Mouse (Mus musculus): Measurements from ENCODE around the gene Fam89a. TPM values are rescaled to one million over a fixed set of nuclear protein-coding genes. Genes with fewer than 3 reads are reported as not detected.

Gene Fam89a
- 5.4 and 6.6 TPM in 2 replicates for polyA plus RNA-seq (2015; fragmentation: Nextera tagmentation; extraction: Ambion mirVana)

GRCm38 (mm10) chr8:124751709-124752173, at the start of gene Fam89a:
Gene Fam89a (minus strand): TSS chr8:124751832.
- H3K36me3 ChIP-seq = no peaks in the 10 kb centered on the region
- peaks cover 48% of the 10 kb centered on the region for H3K27me3 ChIP-seq
- peaks cover 22% of the 10 kb centered on the region for H3K4me1 ChIP-seq
- H3K4me3 ChIP-seq (replicated peaks) = peak within 1 kb of the TSS; percentile 59
- no peaks in the 10 kb centered on the region for H3K9me3 ChIP-seq (replicated peaks)
- 1% methylated on average over 40 of the region's 41 CpGs for WGBS
- H3K4me2 ChIP-seq (replicated peaks) = peak within 1 kb of the TSS; percentile 94
- ATAC-seq (ENCODE audit: insufficient number of reproducible peaks, low FRiP score, low TSS enrichment, low read depth) = peak; percentile 63
- 0 out of 2 replicates have a peak within 1 kb of the TSS, but pooled peaks have one; percentile 16 for H3K9ac ChIP-seq
- H3K27ac ChIP-seq (replicated peaks) = no peak within 1 kb of the TSS

- H3K9me3 ChIP-seq (replicated peaks) = no peaks in the 10 kb centered on the region
- no peaks in the 10 kb centered on the region for H3K36me3 ChIP-seq
- no peak overlapping the region for H3K4me3 ChIP-seq (replicated peaks)
- no peak for ATAC-seq (ENCODE audit: insufficient number of reproducible peaks, low FRiP score, low TSS enrichment, low read depth)
- H3K9ac ChIP-seq = no peak overlapping the region
- H3K27ac ChIP-seq (replicated peaks) = no peak overlapping the region
- H3K27me3 ChIP-seq = peaks cover 31% of the 10 kb centered on the region
- H3K4me2 ChIP-seq (replicated peaks) = no peak overlapping the region
- no peaks in the 10 kb centered on the region for H3K4me1 ChIP-seq
- WGBS = 36% methylated on average over 11 of the region's 11 CpGs
Measured at GRCm38 (mm10) chr8:124800542-124800941, 48.9 kb upstream of the Fam89a start.

GRCm38 (mm10) chr8:124795781-124796488, 44.3 kb upstream of the Fam89a start:
- Histone ChIP-seq H3K27me3 (peaks cover 74% of the 10 kb centered on the region), H3K9ac (no peak overlapping the region), H3K27ac (replicated peaks) (no peak overlapping the region), H3K4me3 (replicated peaks) (no peak overlapping the region), H3K9me3 (replicated peaks) (no peaks in the 10 kb centered on the region), H3K4me2 (replicated peaks) (no peak overlapping the region), H3K36me3 (no peaks in the 10 kb centered on the region), H3K4me1 (peaks cover 35% of the 10 kb centered on the region)
- WGBS = 70% methylated on average over 8 of the region's 8 CpGs
- no peak for ATAC-seq (ENCODE audit: insufficient number of reproducible peaks, low FRiP score, low TSS enrichment, low read depth)

GRCm38 (mm10) chr8:124794486-124794780, 42.8 kb upstream of the Fam89a start:
- WGBS = 3% methylated on average over 25 of the region's 25 CpGs
- no peak overlapping the region for H3K9ac ChIP-seq

GRCm38 (mm10) chr8:124793661-124794485, 42.2 kb upstream of the Fam89a start:
- Histone ChIP-seq H3K27ac (replicated peaks) (no peak overlapping the region), H3K4me3 (replicated peaks) (peak overlapping the region; percentile 57), H3K4me1 (peaks cover 35% of the 10 kb centered on the region), H3K9me3 (replicated peaks) (no peaks in the 10 kb centered on the region), H3K27me3 (peaks cover 88% of the 10 kb centered on the region), H3K4me2 (replicated peaks) (peak overlapping the region; percentile 100), H3K9ac (no peak overlapping the region), H3K36me3 (no peaks in the 10 kb centered on the region)
- under 1% methylated on average over 81 of the region's 81 CpGs for WGBS
- ATAC-seq (ENCODE audit: insufficient number of reproducible peaks, low FRiP score, low TSS enrichment, low read depth) = no peak

More at GRCm38 (mm10) chr8:124794486-124794780, 42.8 kb upstream of the Fam89a start:
- Histone ChIP-seq H3K4me2 (replicated peaks) (peak overlapping the region; percentile 100), H3K27ac (replicated peaks) (no peak overlapping the region), H3K36me3 (no peaks in the 10 kb centered on the region), H3K27me3 (peaks cover 84% of the 10 kb centered on the region), H3K4me1 (peaks cover 35% of the 10 kb centered on the region), H3K9me3 (replicated peaks) (no peaks in the 10 kb centered on the region), H3K4me3 (replicated peaks) (peak overlapping the region; percentile 57)
- no peak for ATAC-seq (ENCODE audit: insufficient number of reproducible peaks, low FRiP score, low TSS enrichment, low read depth)

- under 1% methylated on average over 49 of the region's 51 CpGs for WGBS
- Histone ChIP-seq H3K9ac (no peak overlapping the region), H3K36me3 (no peaks in the 10 kb centered on the region), H3K9me3 (replicated peaks) (no peaks in the 10 kb centered on the region), H3K4me2 (replicated peaks) (peak overlapping the region; percentile 100), H3K27ac (replicated peaks) (peak overlapping the region; percentile 71), H3K4me1 (peaks cover 35% of the 10 kb centered on the region), H3K4me3 (replicated peaks) (peak overlapping the region; percentile 57), H3K27me3 (peaks cover 84% of the 10 kb centered on the region)
- ATAC-seq (ENCODE audit: insufficient number of reproducible peaks, low FRiP score, low TSS enrichment, low read depth) = peak; percentile 86
Measured at GRCm38 (mm10) chr8:124793172-124793651, 41.6 kb upstream of the Fam89a start.

GRCm38 (mm10) chr8:124792708-124793107, 41.1 kb upstream of the Fam89a start, which contains the start of gene Trim67:
Gene Trim67 (plus strand): TSS chr8:124793092.
- Histone ChIP-seq H3K36me3 (no peaks in the 10 kb centered on the region), H3K27ac (replicated peaks) (peak within 1 kb of the TSS; percentile 71), H3K9me3 (replicated peaks) (no peaks in the 10 kb centered on the region), H3K4me2 (replicated peaks) (peak within 1 kb of the TSS; percentile 100), H3K27me3 (peaks cover 81% of the 10 kb centered on the region), H3K4me3 (replicated peaks) (peak within 1 kb of the TSS; percentile 57), H3K4me1 (peaks cover 35% of the 10 kb centered on the region), H3K9ac (no peak within 1 kb of the TSS)
- ATAC-seq (ENCODE audit: insufficient number of reproducible peaks, low FRiP score, low TSS enrichment, low read depth) = peak; percentile 86
- under 1% methylated on average over 39 of the region's 39 CpGs for WGBS

- Histone ChIP-seq H3K27ac (replicated peaks) (no peak overlapping the region), H3K9me3 (replicated peaks) (no peaks in the 10 kb centered on the region), H3K36me3 (no peaks in the 10 kb centered on the region), H3K27me3 (peaks cover 78% of the 10 kb centered on the region), H3K4me3 (replicated peaks) (peak overlapping the region; percentile 57), H3K4me2 (replicated peaks) (peak overlapping the region; percentile 100), H3K4me1 (peaks cover 35% of the 10 kb centered on the region), H3K9ac (no peak overlapping the region)
- no peak for ATAC-seq (ENCODE audit: insufficient number of reproducible peaks, low FRiP score, low TSS enrichment, low read depth)
- under 1% methylated on average over 32 of the region's 32 CpGs for WGBS
Measured at GRCm38 (mm10) chr8:124792186-124792585, 40.6 kb upstream of the Fam89a start.

- Histone ChIP-seq H3K36me3 (no peaks in the 10 kb centered on the region), H3K9ac (no peak overlapping the region), H3K9me3 (replicated peaks) (no peaks in the 10 kb centered on the region), H3K27ac (replicated peaks) (no peak overlapping the region), H3K27me3 (peaks cover 78% of the 10 kb centered on the region), H3K4me3 (replicated peaks) (peak overlapping the region; percentile 57), H3K4me1 (peaks cover 35% of the 10 kb centered on the region), H3K4me2 (replicated peaks) (peak overlapping the region; percentile 100)
- 41% methylated on average over 4 of the region's 4 CpGs for WGBS
- ATAC-seq (ENCODE audit: insufficient number of reproducible peaks, low FRiP score, low TSS enrichment, low read depth) = no peak
Measured at GRCm38 (mm10) chr8:124791751-124792150, 40.1 kb upstream of the Fam89a start.

GRCm38 (mm10) chr8:124790676-124791075, 39.0 kb upstream of the Fam89a start:
- Histone ChIP-seq H3K9ac (no peak overlapping the region), H3K9me3 (replicated peaks) (no peaks in the 10 kb centered on the region), H3K27me3 (peaks cover 73% of the 10 kb centered on the region), H3K27ac (replicated peaks) (no peak overlapping the region), H3K4me2 (replicated peaks) (no peak overlapping the region), H3K4me3 (replicated peaks) (no peak overlapping the region), H3K4me1 (peaks cover 35% of the 10 kb centered on the region), H3K36me3 (no peaks in the 10 kb centered on the region)
- ATAC-seq (ENCODE audit: insufficient number of reproducible peaks, low FRiP score, low TSS enrichment, low read depth) = no peak
- WGBS = 58% methylated on average over 4 of the region's 4 CpGs

- 71% methylated on average over 13 of the region's 13 CpGs for WGBS
- Histone ChIP-seq H3K27me3 (peaks cover 17% of the 10 kb centered on the region), H3K36me3 (no peaks in the 10 kb centered on the region), H3K4me1 (peaks cover 10% of the 10 kb centered on the region; the same call in 1 of the 2 replicates), H3K9me3 (replicated peaks) (no peaks in the 10 kb centered on the region), H3K4me3 (replicated peaks) (no peak overlapping the region), H3K9ac (no peak overlapping the region), H3K27ac (replicated peaks) (no peak overlapping the region), H3K4me2 (replicated peaks) (no peak overlapping the region)
- ATAC-seq (ENCODE audit: insufficient number of reproducible peaks, low FRiP score, low TSS enrichment, low read depth) = no peak
Measured at GRCm38 (mm10) chr8:124784613-124785012, 33.0 kb upstream of the Fam89a start.

Data from embryonic facial prominence, embryonic 15.5 days (tissue).